Mouse (Mus musculus): Measurements from ENCODE around the gene Fam171a1. TPM values are rescaled to one million over a fixed set of nuclear protein-coding genes. Genes with fewer than 3 reads are reported as not detected.

Gene Fam171a1
- polyA plus RNA-seq, 1 experiment from 2014 or later: 41.4 TPM

Other genes starting within 250 kb of the Fam171a1 start
- gene Nmt2, start 170.0 kb downstream of the Fam171a1 start, polyA plus RNA-seq (2014; fragmentation: Nextera tagmentation; extraction: Ambion mirVana): 64.2 and 76.5 TPM in 2 replicates
- gene Rpp38, start 218.4 kb downstream of the Fam171a1 start, polyA plus RNA-seq (2014; fragmentation: Nextera tagmentation; extraction: Ambion mirVana): 16.2 and 20.5 TPM in 2 replicates
- 0.36 and 0.52 TPM in 2 replicates for gene Acbd7, start 221.9 kb downstream of the Fam171a1 start, polyA plus RNA-seq (2014; fragmentation: Nextera tagmentation; extraction: Ambion mirVana)

Measured in hindbrain, embryonic 11.5 days (tissue).